Mouse (Mus musculus) ZHBTc4 (cell line): Measurements from ENCODE around the gene Tbc1d32.

Experiments
- DNase-seq: peaks from one replicate; pipeline ENCODE4 v3.0.0-alpha.2; 2011; ENCODE audit warnings: low read depth, low spot score

Tbc1d32 gene

DNA sequence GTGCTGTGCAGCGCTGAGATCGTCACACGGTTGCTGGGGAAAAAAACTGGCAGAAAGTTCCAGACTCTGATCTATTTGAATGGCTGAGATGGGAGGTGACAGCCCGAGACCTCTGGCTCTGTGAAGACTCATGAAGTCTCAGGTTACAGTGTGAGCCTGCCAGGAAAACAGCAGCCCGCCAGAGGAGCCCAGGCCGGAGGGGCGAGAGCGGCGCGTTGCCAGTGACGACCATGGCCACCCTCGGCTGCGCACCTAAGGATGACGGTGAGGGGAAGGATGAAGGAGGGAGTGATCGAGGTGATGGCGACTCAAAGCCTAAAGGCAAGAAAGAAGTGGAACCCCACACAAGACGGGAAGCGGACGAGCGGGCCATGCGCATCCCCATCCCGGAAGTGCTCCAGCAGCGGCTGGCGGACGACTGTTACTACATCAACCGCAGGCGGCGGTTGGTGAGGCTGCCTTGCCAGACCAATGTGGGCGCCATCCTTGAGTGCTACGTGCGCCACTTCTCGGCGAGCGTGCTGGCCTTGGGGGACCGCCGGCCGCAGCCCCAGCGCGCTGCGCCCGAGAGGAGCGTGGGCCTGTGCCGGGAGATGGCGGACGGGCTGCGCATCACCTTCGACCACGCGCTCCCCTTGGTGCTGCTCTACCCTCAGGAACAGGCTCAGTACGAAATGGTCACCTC is 113.4 kb downstream of the Tbc1d32 start:
- DNase-seq: peak; percentile 90

DNA sequence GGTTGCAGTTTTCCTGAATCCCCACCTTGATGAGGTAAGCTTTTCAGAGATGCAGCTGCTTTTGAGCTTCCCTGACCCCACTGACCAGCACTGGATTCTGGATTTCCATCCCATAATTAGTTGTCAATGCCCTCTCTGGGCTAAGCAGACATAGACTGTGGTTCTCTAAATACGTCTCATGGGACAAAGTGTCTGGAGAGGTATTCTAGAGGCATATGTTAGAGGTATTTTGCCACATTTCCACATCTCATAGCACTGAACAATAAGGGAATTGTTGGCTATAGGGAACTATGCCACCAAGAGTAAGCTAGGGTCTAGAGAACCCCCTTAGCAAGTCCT is 121.5 kb downstream of the Tbc1d32 start:
- DNase-seq: no peak

DNA sequence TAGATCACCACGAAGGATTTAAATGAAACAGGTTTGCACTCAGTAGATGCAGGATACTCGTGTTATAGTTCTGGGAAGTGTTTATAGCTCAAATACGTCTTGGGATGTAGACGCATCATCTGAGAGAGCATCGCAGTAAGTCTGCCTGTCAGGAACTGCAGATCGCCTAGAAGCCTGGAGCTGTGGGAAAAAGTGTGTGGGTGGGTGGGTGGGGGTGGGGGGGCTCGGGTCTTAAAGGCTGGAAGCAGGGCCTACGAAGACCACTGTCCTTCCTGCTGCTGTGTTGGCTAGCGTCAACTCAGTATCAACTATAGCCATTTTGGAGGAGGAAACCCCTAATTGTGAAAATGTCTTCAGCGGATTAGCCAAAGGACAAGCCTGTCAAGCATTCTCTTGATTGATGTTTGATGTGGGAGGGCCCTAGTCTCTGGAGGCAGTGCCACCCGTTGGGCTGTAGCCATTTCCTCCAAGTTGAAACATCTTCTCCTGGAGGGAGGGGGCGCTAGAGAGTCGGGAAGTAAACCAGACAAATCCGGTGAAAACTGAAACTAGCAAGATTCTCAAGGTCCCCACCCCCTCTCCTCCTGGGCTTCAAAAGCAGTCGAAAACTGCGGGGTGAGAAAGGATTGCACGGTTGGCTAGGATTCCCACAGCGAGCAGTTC is 122.0 kb downstream of the Tbc1d32 start, which contains the start of gene Msl3l2:
TSS of gene Msl3l2 (plus strand) at position 585 of the 663 bp plus-strand sequence.
- DNase-seq: peak; percentile 93

DNA sequence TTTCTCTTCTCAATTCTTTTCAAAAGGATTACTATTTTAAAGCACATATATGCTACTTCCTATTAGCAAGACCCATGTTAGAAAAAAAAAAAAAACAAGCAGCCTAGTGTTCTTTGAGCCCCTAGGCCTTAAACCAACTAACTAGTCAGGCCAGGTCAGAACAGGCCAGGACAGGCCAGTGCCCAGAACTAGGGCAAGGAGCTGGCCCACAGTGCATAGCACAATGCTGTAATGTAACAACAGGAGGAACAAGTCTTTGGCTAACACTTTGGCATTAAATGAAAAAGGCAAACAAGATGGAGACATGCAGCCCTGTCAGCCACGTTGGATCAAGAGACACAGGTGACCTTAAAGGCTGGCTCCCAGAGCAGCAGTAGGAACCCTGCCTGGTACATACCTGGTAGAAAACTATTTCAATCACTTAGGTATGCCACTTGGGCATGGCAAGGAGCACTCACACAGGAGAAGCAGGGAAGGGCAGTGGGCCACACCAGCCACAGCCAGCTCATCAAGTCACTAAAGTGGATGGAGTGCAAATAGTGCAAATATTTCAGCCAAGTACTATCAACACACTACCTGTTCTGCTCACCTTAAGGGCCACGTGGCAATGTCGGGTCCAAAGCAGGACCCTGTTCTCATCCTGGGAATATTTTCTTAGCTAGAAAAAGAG is 128.7 kb downstream of the Tbc1d32 start:
- no peak for DNase-seq

DNA sequence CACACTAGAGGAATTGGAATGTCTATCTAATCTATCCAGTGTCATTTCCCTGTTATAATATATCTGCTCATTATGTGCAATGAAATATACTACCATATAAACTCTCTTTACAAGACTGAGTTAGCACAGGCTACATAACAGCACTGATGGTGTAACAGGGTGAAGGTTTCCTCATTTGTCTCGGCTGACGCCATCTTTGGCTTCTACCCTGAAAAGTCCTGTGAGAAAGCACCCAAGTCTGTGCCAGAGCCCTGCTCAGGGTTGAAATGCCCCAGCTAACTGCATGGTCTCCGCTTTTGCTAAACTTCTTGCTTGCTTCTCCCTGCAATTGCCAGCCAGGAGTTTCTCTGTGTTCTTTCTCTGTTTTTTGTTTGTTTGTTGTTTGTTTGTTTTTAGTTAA is 129.4 kb downstream of the Tbc1d32 start:
- no peak for DNase-seq

DNA sequence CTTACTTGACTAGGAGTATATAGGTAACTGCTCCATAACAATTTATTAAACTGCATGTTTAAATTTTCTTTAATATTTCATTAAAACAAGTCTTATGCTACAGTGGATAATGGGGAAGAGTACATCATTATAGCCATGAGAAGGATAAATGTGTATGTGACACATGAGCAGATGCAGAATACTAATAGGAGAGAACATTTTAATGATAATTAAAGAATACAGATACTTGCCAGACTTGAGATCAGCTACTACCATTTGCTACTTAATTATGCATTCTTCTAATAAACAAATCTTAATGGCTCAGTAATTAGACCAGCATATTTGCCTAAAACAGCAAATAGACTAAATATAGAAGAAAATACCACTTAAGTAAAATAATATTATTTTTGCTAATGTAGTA is 131.7 kb downstream of the Tbc1d32 start:
- DNase-seq: no peak

DNA sequence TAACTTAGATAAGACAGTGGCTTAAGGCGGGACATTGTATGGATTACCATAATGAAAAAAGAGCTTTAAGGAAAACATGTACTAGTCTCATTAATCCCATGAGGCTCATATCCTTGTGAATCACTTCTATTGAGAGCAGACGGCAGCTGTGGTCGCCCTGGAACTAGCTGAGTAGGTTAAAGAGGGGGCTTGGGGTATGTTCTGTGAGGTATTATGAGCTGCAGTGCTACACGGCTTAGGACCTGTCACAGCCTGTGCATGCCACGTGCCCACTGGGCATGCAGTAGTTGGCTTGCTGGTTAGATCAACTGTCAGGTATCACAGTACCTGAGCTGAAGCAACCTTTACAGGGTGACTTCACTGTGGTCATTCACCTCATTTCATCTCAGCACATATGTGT is 133.9 kb downstream of the Tbc1d32 start:
- DNase-seq: no peak

DNA sequence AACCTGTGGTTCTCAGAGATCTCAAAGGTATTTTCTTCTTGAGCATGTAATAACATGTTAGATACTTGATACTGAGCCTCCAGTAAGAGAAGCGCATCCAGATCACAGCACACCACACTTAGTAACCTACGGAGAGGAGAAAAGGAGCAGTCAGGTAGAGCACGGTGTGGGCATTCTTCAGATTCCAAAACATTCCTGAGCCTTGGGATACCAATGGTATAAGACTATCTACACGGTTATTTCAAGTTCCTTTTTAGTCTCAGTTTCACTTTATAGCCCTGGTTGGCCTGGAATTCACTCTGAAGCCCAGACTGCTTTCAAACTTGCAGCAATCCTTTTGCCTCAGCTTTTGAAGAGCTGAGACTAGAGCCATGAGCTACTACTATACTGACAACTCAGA is 138.8 kb downstream of the Tbc1d32 start:
- DNase-seq: no peak

DNA sequence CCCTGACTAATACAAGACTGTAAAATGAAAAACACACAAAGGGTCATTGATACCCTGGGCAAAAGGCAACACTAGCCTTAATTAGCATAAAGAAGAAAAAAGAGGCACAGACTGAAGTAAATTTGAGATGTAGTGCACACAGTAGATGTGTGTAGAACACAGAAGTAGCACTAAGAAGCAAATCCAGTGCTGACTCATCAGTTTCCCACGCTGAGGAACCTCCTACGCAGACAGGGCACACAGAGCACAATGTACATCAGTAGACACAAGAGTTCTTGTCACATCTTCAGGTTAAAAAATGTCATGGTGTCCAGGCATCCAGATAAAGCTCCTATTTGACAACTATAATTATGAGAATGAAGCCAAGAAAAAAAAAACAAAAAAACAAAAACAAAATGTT is 165.7 kb downstream of the Tbc1d32 start:
- DNase-seq: no peak

DNA sequence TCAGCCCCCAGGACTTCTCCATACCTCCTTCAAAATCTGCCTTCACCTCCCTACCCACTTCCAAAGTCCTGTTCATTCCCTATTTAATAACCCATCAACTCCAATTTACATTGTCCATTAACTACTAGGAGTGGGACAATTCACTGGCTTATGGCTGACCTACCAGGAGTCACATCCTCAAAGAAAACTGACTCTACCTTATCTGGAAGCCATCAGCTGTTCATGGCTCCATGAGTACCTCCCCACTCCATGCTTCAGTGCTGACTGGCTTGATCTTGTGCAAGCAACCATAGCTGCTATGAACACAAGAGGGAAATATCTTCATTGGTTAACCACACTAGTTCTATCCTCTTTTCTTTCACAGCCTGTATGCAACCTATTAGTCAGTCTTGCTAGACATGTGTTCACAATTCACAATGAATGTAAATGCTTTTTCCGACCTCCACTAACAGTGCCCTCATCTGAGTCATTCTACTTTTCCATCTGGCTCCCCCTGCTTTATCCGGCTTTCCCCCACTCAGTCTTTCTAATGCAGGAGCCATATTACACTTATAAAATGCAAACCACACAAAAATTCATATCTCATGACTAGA is 167.2 kb downstream of the Tbc1d32 start:
- no peak for DNase-seq

DNA sequence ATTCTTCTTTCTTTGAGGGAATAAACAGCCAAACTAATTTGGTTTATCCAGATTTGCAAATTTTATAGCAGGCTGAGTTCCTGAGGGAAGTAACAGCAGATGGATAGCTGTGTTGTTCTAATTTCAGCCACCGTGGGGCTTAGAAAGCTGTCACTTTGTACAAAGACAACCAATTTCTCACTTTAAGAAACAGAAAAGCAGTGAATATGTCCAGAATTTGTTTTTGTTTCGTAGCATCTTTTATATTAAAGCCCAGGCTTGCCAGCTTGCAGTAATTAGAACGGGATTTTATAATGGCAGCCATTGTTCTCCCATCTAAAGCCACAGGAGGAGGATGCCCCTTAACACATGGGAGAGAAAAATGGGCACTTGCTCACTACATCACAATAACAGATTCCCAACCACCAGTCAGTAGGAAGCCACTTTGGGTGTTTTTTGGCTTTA is 169.5 kb downstream of the Tbc1d32 start:
- DNase-seq: no peak

DNA sequence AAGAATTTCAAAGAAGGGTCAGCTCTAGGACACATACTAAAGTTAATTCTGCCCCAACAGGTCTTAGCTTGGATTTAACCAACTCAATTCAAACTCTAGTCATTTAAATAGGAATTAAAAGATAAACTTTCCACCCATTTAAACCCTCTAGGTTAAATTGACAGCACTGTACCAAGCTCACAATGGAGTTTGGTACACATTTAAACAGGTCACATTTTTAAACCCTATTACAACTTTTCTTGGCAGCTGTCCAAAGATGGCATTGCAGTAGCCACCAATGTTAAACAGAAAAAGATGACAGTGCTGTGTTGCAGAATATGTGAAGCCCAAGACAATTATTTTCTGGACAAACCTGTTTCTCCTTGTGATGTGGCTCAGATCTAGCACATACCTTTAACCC is 203.1 kb downstream of the Tbc1d32 start:
- DNase-seq: no peak

DNA sequence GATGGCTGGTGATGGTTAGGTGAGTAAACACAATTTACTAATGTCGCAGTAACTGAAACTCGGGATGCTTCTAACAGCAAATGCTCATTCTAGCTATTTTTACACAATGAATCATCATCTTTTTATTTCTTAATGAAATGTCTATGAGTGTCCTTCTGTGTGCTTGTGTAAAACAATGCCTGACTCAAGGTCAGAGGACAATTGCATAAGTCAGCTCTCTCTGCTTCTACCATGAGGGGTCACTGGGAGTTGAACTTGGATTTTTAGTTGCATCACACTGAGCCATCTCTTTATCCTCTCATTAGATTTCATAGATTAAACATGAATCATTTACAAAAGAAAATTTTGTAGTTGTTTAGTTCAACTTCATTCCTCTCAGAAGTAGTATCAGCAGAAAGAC is 203.9 kb downstream of the Tbc1d32 start:
- no peak for DNase-seq

DNA sequence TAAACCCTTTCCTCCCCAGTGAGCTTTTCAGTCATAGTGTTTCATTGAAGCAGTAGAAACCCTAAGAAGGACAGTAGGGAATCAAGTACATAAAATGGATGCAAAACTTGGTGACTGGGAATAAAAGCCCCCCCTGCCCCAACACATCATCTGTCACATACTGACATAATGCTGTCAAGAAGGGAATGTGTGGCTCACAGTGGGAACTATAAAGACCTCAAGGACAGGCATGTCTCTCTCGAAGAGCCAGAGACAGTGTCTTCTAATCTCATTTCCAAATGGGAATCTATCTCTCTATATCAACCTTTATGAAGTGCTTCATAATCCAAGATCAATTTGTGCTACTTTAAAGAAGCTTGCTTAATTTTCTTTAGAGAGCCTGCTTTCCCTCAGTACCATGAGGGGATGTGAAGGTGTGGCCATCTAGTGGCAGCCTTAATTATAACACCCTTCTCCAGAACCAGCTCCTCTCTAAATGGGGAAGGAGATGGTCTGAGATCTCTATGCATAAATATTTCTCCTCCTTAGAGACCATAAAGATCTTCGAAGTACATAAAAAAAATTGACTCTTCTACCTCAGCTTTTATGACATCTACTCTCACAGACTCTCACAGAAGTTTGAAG is 248.5 kb downstream of the Tbc1d32 start:
- peak; percentile 63 for DNase-seq

DNA sequence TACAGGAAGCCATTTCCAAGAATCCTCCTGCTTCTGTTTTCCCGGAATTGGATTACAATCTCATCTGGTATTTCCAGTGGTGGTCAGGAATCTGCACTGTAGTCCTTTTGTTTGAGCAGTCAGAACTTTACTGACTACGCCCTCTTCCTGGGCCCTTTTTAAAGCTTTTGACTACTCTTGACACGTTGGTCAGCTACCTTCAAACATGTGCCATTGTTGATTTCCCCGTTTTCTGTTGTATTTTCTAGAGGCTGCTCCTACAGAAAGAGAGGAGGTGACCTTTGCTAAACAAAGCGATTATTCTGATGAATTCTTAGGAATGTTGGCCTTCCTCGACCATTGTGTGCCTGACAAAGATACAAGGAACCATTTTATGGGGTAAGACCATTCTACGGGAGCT is 250.5 kb downstream of the Tbc1d32 start:
- DNase-seq: peak; percentile 77
